Mouse (Mus musculus): Measurements from ENCODE around the gene Coro2a.
"Not testable (repeated sequence)": the region's sequence is repeated elsewhere in the genome, so short reads cannot be mapped to it uniquely, and the experiment has no call there.

Coro2a gene

GRCm38 (mm10) chr4:46584536-46584935, 17.5 kb downstream of the Coro2a start:
- not testable (repeated sequence) for DNase-seq (ENCODE audit: low spot score in 2 of 2)

- not testable (repeated sequence) for DNase-seq (ENCODE audit: low spot score in 2 of 2)
These were observed 17.9 kb downstream of the Coro2a start for GRCm38 (mm10) chr4:46584084-46584483.

GRCm38 (mm10) chr4:46582024-46582423, 20.0 kb downstream of the Coro2a start:
- DNase-seq (ENCODE audit: low spot score in 2 of 2), result not testable (repeated sequence)

GRCm38 (mm10) chr4:46581577-46581976, 20.4 kb downstream of the Coro2a start:
- DNase-seq (ENCODE audit: low spot score in 2 of 2), result not testable (repeated sequence)

- DNase-seq (ENCODE audit: low spot score in 2 of 2), result not testable (repeated sequence)
These were observed 21.2 kb downstream of the Coro2a start for GRCm38 (mm10) chr4:46580799-46581243.

- not testable (repeated sequence) for DNase-seq (ENCODE audit: low spot score in 2 of 2)
These were observed 23.1 kb downstream of the Coro2a start for GRCm38 (mm10) chr4:46578796-46579346.

- DNase-seq (ENCODE audit: low spot score in 2 of 2), result no peak
These were observed 23.8 kb downstream of the Coro2a start for GRCm38 (mm10) chr4:46578228-46578627.

- DNase-seq (ENCODE audit: low spot score in 2 of 2), result not testable (repeated sequence)
These were observed 26.3 kb downstream of the Coro2a start for GRCm38 (mm10) chr4:46575509-46576284.

- DNase-seq (ENCODE audit: low spot score in 2 of 2), result peak in 1 of 2 experiments; percentile 9
These were observed 27.2 kb downstream of the Coro2a start for GRCm38 (mm10) chr4:46574841-46575240.

- DNase-seq (ENCODE audit: low spot score in 2 of 2), result peak in 1 of 2 experiments; percentile 9
These were observed 27.8 kb downstream of the Coro2a start for GRCm38 (mm10) chr4:46574024-46574753.

GRCm38 (mm10) chr4:46572616-46573015, 29.4 kb downstream of the Coro2a start:
- DNase-seq (ENCODE audit: low spot score in 2 of 2), result no peak

GRCm38 (mm10) chr4:46571744-46572143, 30.3 kb downstream of the Coro2a start:
- DNase-seq (ENCODE audit: low spot score in 2 of 2), result no peak

- DNase-seq (ENCODE audit: low spot score in 2 of 2), result no peak
These were observed 32.3 kb downstream of the Coro2a start for GRCm38 (mm10) chr4:46569671-46570070.

GRCm38 (mm10) chr4:46568169-46568568, 33.8 kb downstream of the Coro2a start:
- DNase-seq (ENCODE audit: low spot score in 2 of 2), result no peak

GRCm38 (mm10) chr4:46566931-46567671, 34.9 kb downstream of the Coro2a start:
- DNase-seq (ENCODE audit: low spot score in 2 of 2), result no peak

GRCm38 (mm10) chr4:46565393-46565955, 36.5 kb downstream of the Coro2a start:
- no peak for DNase-seq (ENCODE audit: low spot score in 2 of 2)

GRCm38 (mm10) chr4:46564247-46564646, 37.8 kb downstream of the Coro2a start:
- DNase-seq (ENCODE audit: low spot score in 2 of 2), result no peak

- DNase-seq (ENCODE audit: low spot score in 2 of 2), result peak; percentile 37 to 44
These were observed 38.2 kb downstream of the Coro2a start for GRCm38 (mm10) chr4:46563847-46564246.

- no peak for DNase-seq (ENCODE audit: low spot score in 2 of 2)
These were observed 39.2 kb downstream of the Coro2a start for GRCm38 (mm10) chr4:46562841-46563240.

- no peak for DNase-seq (ENCODE audit: low spot score in 2 of 2)
These were observed 40.0 kb downstream of the Coro2a start for GRCm38 (mm10) chr4:46562037-46562436.

- DNase-seq (ENCODE audit: low spot score in 2 of 2), result no peak
These were observed 41.8 kb downstream of the Coro2a start for GRCm38 (mm10) chr4:46560069-46560705.

All from heart, adult 9 months (tissue).